Mouse (Mus musculus) fat pad, adult 2 months (tissue): ENCODE measurements at regions not wholly inside any gene's neighbourhood (a gene's known extent, or its start where the extent isn't known, plus 50 kb on each side); places are given as distances from the start of the nearest gene placed in this dataset.

Experiments
- DNase-seq: peaks from one replicate; pipeline ENCODE4 v3.0.0-alpha.2; 2011; ENCODE audit warnings: low read depth, low spot score; ENCODE audit errors: extremely low read depth

GRCm38 (mm10) chr16:24102854-24103690, 114.4 kb upstream of the Bcl6 start:
- no peak for DNase-seq

GRCm38 (mm10) chr16:24097596-24097995, 108.9 kb upstream of the Bcl6 start:
- DNase-seq = no peak

DNA sequence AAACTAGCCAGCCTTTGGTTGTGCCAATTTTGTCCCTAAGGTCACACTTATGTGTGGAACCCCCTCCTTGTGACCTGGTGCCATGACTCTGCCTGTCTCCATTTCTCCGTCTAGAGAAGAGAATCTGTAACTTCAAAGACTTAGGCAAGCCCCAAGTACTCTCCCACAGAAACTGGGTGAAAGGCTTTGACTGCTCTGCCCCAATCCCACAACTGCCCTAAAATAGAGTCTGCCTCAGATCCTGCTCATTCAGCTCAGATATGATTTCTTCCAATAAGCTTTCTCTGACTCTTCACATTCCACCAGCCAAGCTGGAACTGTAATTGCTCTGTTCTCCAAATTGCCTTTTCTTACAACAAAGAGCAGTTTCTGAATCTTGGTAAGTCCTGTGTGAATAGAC, 107.4 kb upstream of the Bcl6 start:
- no peak for DNase-seq

- no peak for DNase-seq
Observed at GRCm38 (mm10) chr16:24095630-24096029, 107.0 kb upstream of the Bcl6 start.

GRCm38 (mm10) chr16:24094566-24094965, 105.9 kb upstream of the Bcl6 start:
- DNase-seq = no peak

DNA sequence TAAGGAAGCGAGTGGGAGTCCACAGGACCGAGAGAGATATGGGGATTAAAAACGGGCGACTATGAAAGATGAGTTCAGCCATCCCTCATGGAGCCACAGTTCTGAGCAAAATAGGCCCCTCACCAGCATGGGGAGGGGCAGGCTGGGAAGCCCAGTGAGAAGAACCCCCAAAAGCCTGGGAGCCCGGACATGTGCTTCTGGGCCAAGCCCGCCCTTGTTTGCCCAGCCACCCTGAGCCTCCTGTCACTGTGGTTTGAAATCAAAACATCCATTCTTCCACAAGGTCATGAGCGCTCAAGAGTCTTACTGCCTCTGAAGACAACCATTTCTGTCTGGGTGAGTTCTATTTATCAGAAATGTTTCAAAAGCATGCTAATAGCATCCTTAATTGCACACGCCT, 105.0 kb upstream of the Bcl6 start:
- no peak for DNase-seq

DNA sequence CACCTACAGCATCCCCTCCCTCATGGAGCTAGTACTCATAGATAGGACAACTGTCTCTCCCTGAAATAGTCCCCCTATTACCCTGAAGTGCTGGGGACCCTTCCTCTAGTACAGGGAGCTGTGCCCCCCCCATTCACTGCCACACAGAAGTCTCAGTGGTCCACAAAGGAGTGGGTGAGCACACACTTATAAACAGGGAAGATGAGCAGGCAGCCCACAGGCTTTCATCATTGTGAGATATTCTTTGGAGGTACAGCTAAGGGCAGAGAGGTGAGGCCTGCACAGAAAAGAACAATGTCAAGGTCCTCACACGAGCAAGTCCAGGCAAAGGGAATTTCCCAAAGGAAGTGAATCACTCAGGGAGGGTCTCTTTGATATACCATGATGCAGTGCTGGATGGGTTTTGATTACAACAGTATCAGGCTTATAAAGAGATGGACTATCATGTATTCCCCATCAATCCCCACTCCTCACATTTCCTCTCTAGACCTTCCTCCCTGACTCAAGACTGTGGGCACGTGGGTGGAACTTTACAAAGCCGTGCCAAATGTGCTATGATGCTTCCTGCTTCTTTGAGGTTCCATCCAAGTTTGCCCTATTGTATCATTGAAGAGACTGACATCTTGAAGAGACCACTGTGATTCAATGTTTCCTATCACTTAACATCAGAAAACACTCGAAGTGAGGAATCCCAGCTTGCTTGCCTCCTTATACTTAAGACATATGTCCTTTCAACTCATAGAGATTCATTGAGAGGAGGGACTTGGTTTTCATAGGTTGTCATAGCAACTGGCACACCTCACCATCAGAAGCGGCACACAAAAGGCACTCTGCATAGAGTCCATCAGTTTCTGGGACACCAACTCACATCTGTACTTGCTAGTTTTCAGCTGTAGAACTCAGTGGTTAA, 104.2 kb upstream of the Bcl6 start:
- DNase-seq = no peak

GRCm38 (mm10) chr16:24092136-24092535, 103.5 kb upstream of the Bcl6 start:
- DNase-seq = no peak

DNA sequence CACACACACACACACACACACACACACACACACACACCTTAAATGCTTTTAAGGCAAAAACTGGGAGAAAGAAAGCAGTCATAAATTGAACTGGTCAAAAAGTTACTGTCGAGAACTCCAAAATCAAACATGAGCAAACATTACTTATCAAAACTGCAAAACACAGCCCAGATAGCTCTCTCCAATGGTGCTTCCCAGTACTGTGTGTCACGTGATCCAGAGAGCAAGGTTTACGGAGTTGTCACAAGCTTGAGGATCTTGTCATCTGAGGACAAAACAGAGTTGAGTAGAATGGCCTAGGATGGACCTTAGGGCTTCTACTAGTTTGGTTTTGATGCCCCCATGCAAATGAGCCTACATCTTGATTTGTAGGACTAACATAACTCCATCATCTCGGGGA, 102.3 kb upstream of the Bcl6 start:
- no peak for DNase-seq

DNA sequence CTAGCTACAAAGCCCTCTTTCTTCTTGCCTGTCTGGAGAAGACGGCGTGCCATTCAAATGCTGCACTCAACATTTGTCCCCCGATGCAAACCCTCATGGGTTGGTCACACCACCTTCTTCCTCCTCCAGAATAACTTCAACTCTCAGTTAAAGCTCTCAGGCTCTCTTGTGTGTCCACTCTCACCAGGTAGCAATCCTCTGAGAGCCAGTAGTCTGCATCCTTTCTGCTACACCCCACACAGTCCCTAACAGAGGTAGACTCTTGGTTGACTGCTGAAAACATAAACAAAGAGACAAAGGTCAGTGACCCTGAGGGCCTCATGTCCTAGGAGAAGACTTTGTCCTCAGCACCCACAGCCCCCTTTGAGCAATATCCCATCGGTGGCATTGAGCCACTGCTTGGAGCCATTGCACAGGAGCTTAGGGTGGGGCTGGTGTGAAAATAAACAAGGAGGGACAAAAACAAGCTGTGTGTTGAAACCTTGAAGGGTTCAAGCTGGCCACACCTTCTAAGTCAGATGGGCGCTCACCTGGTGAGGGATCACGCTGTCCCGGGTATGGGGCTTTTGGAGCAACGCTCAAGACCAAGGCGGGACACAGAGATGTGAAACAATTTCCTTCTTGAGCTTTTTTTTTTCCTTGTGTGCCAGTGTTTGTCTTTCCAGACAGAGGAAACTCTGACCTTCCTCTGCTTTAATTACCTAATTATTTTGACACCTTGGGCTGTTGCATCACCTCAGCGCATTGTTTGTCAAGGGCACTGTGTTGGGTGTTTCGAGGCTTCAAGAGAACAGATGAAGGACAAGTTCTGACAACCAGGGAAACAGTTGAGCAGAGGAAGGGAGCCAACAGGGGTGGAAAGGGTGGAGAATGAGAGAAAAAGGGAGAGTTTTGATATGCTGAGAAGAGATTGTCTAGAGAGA, 101.4 kb upstream of the Bcl6 start:
- no peak for DNase-seq

GRCm38 (mm10) chr16:24083966-24084365, 95.3 kb upstream of the Bcl6 start:
- DNase-seq = no peak

- peak; percentile 99 for DNase-seq
Observed at GRCm38 (mm10) chr16:24080471-24080870, 91.8 kb upstream of the Bcl6 start.

DNA sequence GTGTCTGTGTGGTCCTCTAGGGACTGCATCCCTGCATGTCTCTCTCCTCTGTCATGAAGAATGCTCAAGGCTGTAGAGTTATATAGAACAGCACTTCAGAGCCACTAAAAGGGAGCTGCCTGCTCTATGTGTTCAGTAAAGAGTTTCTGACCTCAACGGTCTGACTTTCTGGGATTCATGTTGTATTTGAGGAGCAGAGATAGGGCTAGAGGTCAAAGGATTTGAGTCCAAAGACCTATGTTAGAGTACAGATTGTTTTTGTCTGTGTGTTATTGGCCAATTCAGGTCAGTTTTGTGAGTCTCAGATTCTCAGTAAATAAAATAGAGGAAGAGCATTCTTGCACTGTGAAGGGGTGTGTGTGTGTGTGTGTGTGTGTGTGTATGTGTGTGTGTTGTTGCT, 90.0 kb upstream of the Bcl6 start:
- no peak for DNase-seq

DNA sequence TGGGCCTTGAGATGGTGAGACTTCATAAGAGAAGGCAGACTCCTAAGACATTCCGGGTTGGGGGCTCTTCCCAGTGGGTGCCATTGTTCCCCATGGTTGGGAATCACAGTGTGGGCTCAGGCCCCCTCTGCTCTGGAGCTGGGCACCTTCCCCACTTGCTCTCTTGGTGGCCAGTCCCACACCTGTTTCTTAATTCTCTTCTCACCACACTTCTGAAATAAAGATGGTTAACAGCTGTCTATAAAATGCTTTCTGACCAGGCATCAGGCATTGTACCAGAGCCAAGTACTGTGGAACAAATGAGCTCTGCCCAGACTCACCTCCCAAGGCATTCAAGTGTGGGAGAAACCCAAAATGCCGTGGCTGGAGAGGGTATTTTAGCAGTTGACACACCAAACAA, 88.8 kb upstream of the Bcl6 start:
- DNase-seq = no peak

DNA sequence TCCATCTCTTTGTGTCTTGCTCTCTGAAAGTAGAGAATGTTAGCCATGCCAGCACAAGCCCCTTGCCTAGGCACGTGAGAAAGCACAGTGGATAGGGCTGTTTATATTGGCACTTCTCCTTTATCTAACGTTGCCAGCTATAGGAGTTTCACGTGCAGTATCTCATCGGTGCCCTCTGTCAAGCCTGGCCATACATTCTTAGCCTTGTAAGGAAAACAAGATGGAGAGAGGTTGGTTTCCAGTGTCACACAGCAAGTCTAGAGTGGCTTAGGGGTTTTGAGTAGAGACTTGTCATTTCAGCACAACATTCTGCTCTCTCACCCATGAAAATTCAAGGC, 88.1 kb upstream of the Bcl6 start:
- DNase-seq = no peak

GRCm38 (mm10) chr16:24076109-24076798, 87.6 kb upstream of the Bcl6 start:
- DNase-seq = no peak

DNA sequence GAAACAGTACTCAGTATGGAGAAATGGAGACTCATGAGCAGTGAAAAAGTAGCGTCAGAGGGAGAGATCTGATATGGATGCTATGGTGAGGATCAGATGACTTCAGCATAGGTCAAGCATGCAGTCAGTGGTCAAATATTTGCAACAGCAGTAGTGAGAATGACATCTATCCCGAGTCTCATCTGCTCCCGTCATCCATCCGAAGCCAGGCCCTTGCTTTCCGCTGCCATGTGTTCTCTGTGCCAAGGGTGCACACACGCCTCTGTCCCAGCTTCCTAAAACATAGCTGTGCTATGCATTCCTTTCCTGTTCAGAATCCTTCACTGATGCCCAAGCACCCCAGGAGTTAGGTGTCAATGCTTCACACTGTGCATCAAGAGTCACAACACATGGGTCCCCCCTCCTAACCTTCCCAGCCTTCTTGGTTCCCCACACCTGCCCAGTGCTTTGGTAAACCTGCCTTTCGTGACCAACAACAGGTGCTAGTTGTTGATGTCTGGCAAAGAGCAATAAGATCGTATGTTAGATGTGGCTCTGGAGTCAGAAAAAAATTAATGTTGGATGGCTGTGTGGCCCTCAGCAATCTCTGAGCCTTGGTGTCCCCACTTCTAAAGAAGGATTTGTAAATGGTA, 85.1 kb upstream of the Bcl6 start:
- DNase-seq = no peak

GRCm38 (mm10) chr16:24073065-24073464, 84.4 kb upstream of the Bcl6 start:
- DNase-seq = no peak

DNA sequence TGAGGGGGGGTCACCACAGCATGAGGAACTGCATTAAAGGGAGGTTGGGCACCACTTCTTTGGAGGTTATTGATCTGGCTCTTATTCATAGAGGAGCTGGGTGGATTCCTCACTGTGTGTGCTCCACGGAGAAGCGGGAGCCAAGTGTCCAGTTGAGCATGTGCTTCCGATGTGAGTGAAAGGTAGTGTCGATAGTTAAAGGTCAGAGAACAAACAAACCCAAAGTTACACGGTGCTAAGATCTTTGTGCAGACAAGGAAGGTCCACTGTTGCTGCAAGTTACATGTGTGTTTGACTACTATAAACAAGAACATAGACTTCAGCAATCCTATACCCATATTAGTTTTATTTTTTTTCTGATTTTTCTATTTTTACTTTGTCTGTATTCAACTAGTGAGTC, 80.8 kb upstream of the Bcl6 start:
- no peak for DNase-seq

GRCm38 (mm10) chr16:24068250-24068813, 79.7 kb upstream of the Bcl6 start:
- DNase-seq = no peak
